Mouse (Mus musculus) MEL (cell line): Measurements from ENCODE around the gene Isx. TPM values are rescaled to one million over a fixed set of nuclear protein-coding genes. Genes with fewer than 3 reads are reported as not detected.
A peak's percentile ranks its signal among the peaks of the same experiment; 100 is the strongest.

Experiments used
- DNase-seq: peaks from one replicate; pipeline ENCODE4 v3.0.0; 2011; ENCODE audit warnings: low read depth, low spot score
- H3K27ac ChIP-seq: 2 replicates; pipeline ENCODE4 v1.5.1; 2012; ENCODE audit warnings: low read depth, mild to moderate bottlenecking, control low read depth, low read length, moderate library complexity; ENCODE audit not compliant: control insufficient read depth
- H3K27me3 ChIP-seq, 2 experiments: fragments of 150-350 bp in 1 of 2; sonication (generic) in 1 of 2; 2 replicates each; pipeline ENCODE4 v1.6.1; 2012; ENCODE audit warnings: low read length in 2 of 2, mild to moderate bottlenecking in 2 of 2, improper control_type of control experiment in 1 of 2, moderate library complexity in 1 of 2; ENCODE audit not compliant: insufficient read depth in 2 of 2, control insufficient read depth in 1 of 2
- H3K36me3 ChIP-seq, 2 experiments: 2 replicates each; pipeline ENCODE4 v1.6.1; 2012 to 2014; ENCODE audit warnings: low read length in 2 of 2, improper control_type of control experiment in 1 of 2, inconsistent platforms in 1 of 2, mild to moderate bottlenecking in 1 of 2; ENCODE audit not compliant: insufficient read depth in 2 of 2, control insufficient read depth in 1 of 2
- H3K4me1 ChIP-seq, 2 experiments: fragments of 150-350 bp in 1 of 2; sonication (generic) in 1 of 2; 2 replicates each; pipeline ENCODE4 v1.6.1; 2012; ENCODE audit warnings: low read length in 2 of 2, improper control_type of control experiment in 1 of 2, mild to moderate bottlenecking in 1 of 2; ENCODE audit not compliant: insufficient read depth in 2 of 2, control insufficient read depth in 1 of 2
- H3K4me3 ChIP-seq, 2 experiments: fragments of 150-350 bp in 1 of 2; sonication (generic) in 1 of 2; 2 replicates each; pipeline ENCODE4 v1.5.1; 2012; ENCODE audit warnings: low read depth in 2 of 2, low read length in 2 of 2, mild to moderate bottlenecking in 2 of 2, moderate library complexity in 2 of 2, control low read depth in 1 of 2, improper control_type of control experiment in 1 of 2; ENCODE audit not compliant: control insufficient read depth in 1 of 2, insufficient read depth in 1 of 2
- H3K79me2 ChIP-seq: 2 replicates; pipeline ENCODE4 v1.6.1; 2012; ENCODE audit warnings: mild to moderate bottlenecking, low read length, moderate library complexity; ENCODE audit not compliant: control insufficient read depth, poor library complexity, insufficient read depth
- H3K9ac ChIP-seq: 2 replicates; pipeline ENCODE4 v1.6.1; 2012; ENCODE audit warnings: low read depth, mild to moderate bottlenecking, control low read depth, low read length, moderate library complexity; ENCODE audit not compliant: control insufficient read depth, poor library complexity, severe bottlenecking
- H3K9me3 ChIP-seq: fragments of 150-350 bp; sonication (generic); replicated peaks from 2 replicates; pipeline ENCODE4 v1.6.1; 2012; ENCODE audit warnings: mild to moderate bottlenecking, low read length, improper control_type of control experiment, moderate library complexity; ENCODE audit not compliant: insufficient read depth
- BHLHE40 ChIP-seq: IDR thresholded peaks from 2 replicates; pipeline ENCODE4 v1.6.1; 2012; ENCODE audit warnings: low read depth, mild to moderate bottlenecking, inconsistent platforms, low read length, improper control_type of control experiment, borderline replicate concordance
- CHD2 ChIP-seq: IDR thresholded peaks from 2 replicates; pipeline ENCODE4 v1.6.1; 2011; ENCODE audit warnings: low read length, improper control_type of control experiment
- CTCF ChIP-seq, 3 experiments: IDR thresholded peaks in 2 of 3; conservative IDR thresholded peaks in 1 of 3; 2 replicates each; pipeline ENCODE4 v1.5.1; 2011 to 2012; ENCODE audit warnings: low read length in 3 of 3, low read depth in 2 of 3, mild to moderate bottlenecking in 2 of 3, improper control_type of control experiment in 1 of 3, inconsistent platforms in 1 of 3, mixed read lengths in 1 of 3, moderate library complexity in 1 of 3; ENCODE audit not compliant: control insufficient read depth in 1 of 3, insufficient read depth in 1 of 3, poor library complexity in 1 of 3, severe bottlenecking in 1 of 3
- HCFC1 ChIP-seq: IDR thresholded peaks from 2 replicates; pipeline ENCODE4 v1.6.1; 2012; ENCODE audit warnings: low read depth, mild to moderate bottlenecking, inconsistent platforms, low read length, improper control_type of control experiment, moderate library complexity
- KAT2A ChIP-seq: conservative IDR thresholded peaks from 2 replicates; pipeline ENCODE4 v1.6.1; 2012; ENCODE audit warnings: low read depth, low read length, improper control_type of control experiment, inconsistent platforms
- MAZ ChIP-seq: IDR thresholded peaks from 2 replicates; pipeline ENCODE4 v1.6.1; 2012; ENCODE audit warnings: low read depth, mild to moderate bottlenecking, inconsistent platforms, low read length, improper control_type of control experiment
- MEF2A ChIP-seq: IDR thresholded peaks from 2 replicates; pipeline ENCODE4 v1.6.1; 2014; ENCODE audit warnings: low read depth, mild to moderate bottlenecking, inconsistent platforms, low read length, improper control_type of control experiment; ENCODE audit not compliant: poor library complexity, insufficient replicate concordance, severe bottlenecking; ENCODE audit errors: extremely low read depth
- MXI1 ChIP-seq: IDR thresholded peaks from 2 replicates; pipeline ENCODE4 v1.6.1; 2011; ENCODE audit warnings: mild to moderate bottlenecking, low read depth, low read length, improper control_type of control experiment
- MYC ChIP-seq: IDR thresholded peaks from 2 replicates; pipeline ENCODE4 v1.6.1; 2011; ENCODE audit warnings: low read depth, mild to moderate bottlenecking, low read length, improper control_type of control experiment, moderate library complexity
- RAD21 ChIP-seq: IDR thresholded peaks from 2 replicates; pipeline ENCODE4 v1.6.1; 2011; ENCODE audit warnings: mild to moderate bottlenecking, low read depth, low read length, improper control_type of control experiment
- SMC3 ChIP-seq: IDR thresholded peaks from 2 replicates; pipeline ENCODE4 v1.6.1; 2011; ENCODE audit warnings: low read depth, low read length, improper control_type of control experiment
- TBP ChIP-seq: IDR thresholded peaks from 2 replicates; pipeline ENCODE4 v1.8.0; 2011; ENCODE audit warnings: low read depth, low read length, improper control_type of control experiment
- UBTF ChIP-seq: IDR thresholded peaks from 2 replicates; pipeline ENCODE4 v1.6.1; 2012; ENCODE audit warnings: low read depth, mild to moderate bottlenecking, inconsistent platforms, low read length, improper control_type of control experiment, moderate library complexity, borderline replicate concordance; ENCODE audit not compliant: insufficient read depth
- USF2 ChIP-seq, 2 experiments: IDR thresholded peaks; 2 replicates each; pipeline ENCODE4 v1.6.1; 2011 to 2012; ENCODE audit warnings: improper control_type of control experiment in 2 of 2, low read length in 2 of 2, borderline replicate concordance in 1 of 2, inconsistent platforms in 1 of 2, low read depth in 1 of 2, mild to moderate bottlenecking in 1 of 2; ENCODE audit not compliant: insufficient read depth in 1 of 2
- ZC3H11A ChIP-seq: IDR thresholded peaks from 2 replicates; pipeline ENCODE4 v1.6.1; 2012; ENCODE audit warnings: low read depth, mild to moderate bottlenecking, inconsistent platforms, low read length, improper control_type of control experiment
- ZKSCAN1 ChIP-seq: IDR thresholded peaks from 2 replicates; pipeline ENCODE4 v1.6.1; 2012; ENCODE audit warnings: low read depth, mild to moderate bottlenecking, inconsistent platforms, low read length, improper control_type of control experiment, moderate library complexity
- polyA plus RNA-seq, 2 experiments: library from polyadenylated mRNA; stranded (reverse) in 1 of 2; unstranded in 1 of 2; fragments of >175 nt in 1 of 2; fragments of >200 nt in 1 of 2; gene quantifications; 2 replicates each; pipeline versions ENCODE4 v1.2.1 to v1.2.4; 2012; ENCODE audit warnings: low replicate concordance in 2 of 2, low read depth in 1 of 2; ENCODE audit not compliant: insufficient read length in 2 of 2, insufficient read depth in 1 of 2, missing spikeins in 1 of 2
- total RNA-seq: library from RNA; depleted of rRNA; stranded (reverse); fragments of 300-350 nt; gene quantifications from 2 replicates; pipeline ENCODE4 v1.2.3, GENCODE M21; 2012

Gene Isx
- total and polyA plus RNA-seq, 3 experiments: not detected

DNA sequence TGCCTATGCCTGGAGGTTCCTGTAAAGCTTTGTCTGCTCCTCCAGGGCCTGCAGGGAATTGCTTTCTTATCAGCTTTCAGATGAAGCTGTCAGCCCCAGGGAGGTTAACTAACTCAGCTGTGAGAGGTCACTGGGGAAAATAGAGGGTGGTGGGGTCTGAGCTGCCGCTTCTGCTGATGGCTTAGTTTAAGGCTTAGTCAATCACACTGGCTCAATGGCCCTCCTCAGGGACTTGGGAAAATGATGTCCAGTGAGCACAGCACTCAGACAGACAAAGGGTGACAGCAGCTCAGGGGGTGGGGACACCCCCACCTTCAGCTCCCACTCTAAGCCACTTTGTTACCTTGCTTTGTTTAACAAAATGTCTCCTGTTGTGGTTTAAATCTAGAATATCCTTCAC lies 55.0 kb downstream of the Isx start:
- no peak overlapping the region for H3K9ac ChIP-seq
- H3K27me3 ChIP-seq: no peaks in the 10 kb centered on the region
- TF ChIP-seq MEF2A (no peak), USF2 (IDR thresholded peaks at IDR 0.05; ENCODE audit: borderline replicate concordance in 1 of 2, insufficient read depth in 1 of 2, low read depth in 1 of 2, low read length in 2 of 2) (no peak), BHLHE40 (no peak), ZC3H11A (no peak), ZKSCAN1 (no peak)
- TF ChIP-seq, all 39 proteins: peak for 0
- Histone ChIP-seq H3K79me2 (no peaks in the 10 kb centered on the region), H3K9me3 (no peaks in the 10 kb centered on the region), H3K36me3 (no peaks in the 10 kb centered on the region), H3K27ac (no peak overlapping the region), H3K4me3 (no peak overlapping the region), H3K4me1 (no peaks in the 10 kb centered on the region)
- DNase-seq: no peak

- TF ChIP-seq UBTF: no peak
- TF ChIP-seq CTCF (IDR thresholded peaks at IDR 0.05 in 2 of 3, conservative IDR thresholded peaks at IDR 0.05 in 1 of 3; ENCODE audit: control insufficient read depth in 1 of 3, insufficient read depth in 1 of 3, low read depth in 2 of 3, low read length in 3 of 3, poor library complexity in 1 of 3, severe bottlenecking in 1 of 3): peak; percentile 67 to 83 (median 70)
- peak; percentile 66 for TF ChIP-seq SMC3
- peak; percentile 65 for TF ChIP-seq RAD21
- Histone ChIP-seq H3K36me3 (no peaks in the 10 kb centered on the region), H3K9ac (no peak overlapping the region), H3K27me3 (no peaks in the 10 kb centered on the region), H3K27ac (no peak overlapping the region), H3K4me1 (peaks cover 0 to 3% of the 10 kb centered on the region in 2 experiments; a peak in 1 of 4 replicates), H3K79me2 (no peaks in the 10 kb centered on the region), H3K4me3 (no peak overlapping the region), H3K9me3 (no peaks in the 10 kb centered on the region)
- DNase-seq: peak; percentile 58
Measured at GRCm38 (mm10) chr8:74930731-74931130, 57.8 kb downstream of the Isx start.

GRCm38 (mm10) chr8:74935308-74935707 lies 62.3 kb downstream of the Isx start:
- H3K4me3 ChIP-seq: 0 out of 4 replicates have a peak overlapping the region, but pooled peaks of 1 of the 2 experiments have one; percentile 26
- peak; percentile 58 for TF ChIP-seq SMC3
- peak; percentile 74 for TF ChIP-seq RAD21
- no peak for TF ChIP-seq TBP
- no peak for TF ChIP-seq HCFC1
- no peak for TF ChIP-seq CHD2
- no peak for TF ChIP-seq MYC
- peak; percentile 49; the same call in 1 of the 2 replicates for TF ChIP-seq ZC3H11A
- no peak for TF ChIP-seq MEF2A
- peak; percentile 65 to 71 (median 68) for TF ChIP-seq CTCF (IDR thresholded peaks at IDR 0.05 in 2 of 3, conservative IDR thresholded peaks at IDR 0.05 in 1 of 3; ENCODE audit: control insufficient read depth in 1 of 3, insufficient read depth in 1 of 3, low read depth in 2 of 3, low read length in 3 of 3, poor library complexity in 1 of 3, severe bottlenecking in 1 of 3)
- TF ChIP-seq MAZ: no peak
- no peak for TF ChIP-seq MXI1
- no peak for TF ChIP-seq ZKSCAN1
- TF ChIP-seq KAT2A: no peak
- TF ChIP-seq, all 39 proteins: peak for 4
- H3K27me3 ChIP-seq: no peaks in the 10 kb centered on the region
- peaks cover 0 to 3% of the 10 kb centered on the region in 2 experiments; a peak in 1 of 4 replicates for H3K4me1 ChIP-seq
- no peak overlapping the region for H3K27ac ChIP-seq
- no peaks in the 10 kb centered on the region for H3K9me3 ChIP-seq
- no peak overlapping the region for H3K9ac ChIP-seq
- peak; percentile 70 for DNase-seq
- no peaks in the 10 kb centered on the region for H3K79me2 ChIP-seq
- H3K36me3 ChIP-seq: no peaks in the 10 kb centered on the region
